18 mouse cellular contexts compared by ENCODE assay signal in the genomic region with DNA sequence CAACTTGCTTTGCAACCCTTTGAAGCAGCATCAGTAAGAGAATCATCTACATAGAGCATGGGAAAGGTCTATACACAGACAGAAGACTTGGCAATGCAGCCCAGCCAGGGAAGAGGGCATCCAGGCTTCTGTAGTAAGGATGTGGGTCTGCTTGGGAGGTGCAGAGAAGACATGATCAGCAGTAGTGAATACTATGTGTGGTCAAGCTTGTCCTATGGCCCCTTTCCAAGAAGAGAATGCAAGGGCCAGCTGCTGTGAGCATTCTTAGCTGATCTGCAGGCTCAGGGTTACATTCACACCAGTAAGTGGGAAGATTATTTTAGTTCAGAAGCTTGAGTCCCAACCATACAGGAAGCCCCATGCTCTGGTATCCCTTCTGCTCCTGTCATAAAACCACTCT.
DNase-seq lines count a peak whose midpoint lies in the region; ATAC-seq and TF ChIP-seq lines count a peak whose summit lies in the region.
"Had no signal": no experiment of that assay in that cellular context is flagged by ENCODE, and none has a peak within 500 bp of the region (broad histone marks: within the 10 kb centered on the region; RNA-seq: fewer than 3 reads in every experiment).

No protein-coding gene starts in this region.

- intact Hi-C loops in left cerebral cortex, postnatal 36 days (cut with DNase I): no loop called here

- no peak for DNase-seq in kidney, adult 18-20 months
- no peak for DNase-seq in lung, postnatal 14 days
- DNase-seq in urinary bladder, postnatal 14 days (ENCODE audit: low spot score): no peak
- DNase-seq in left cerebral cortex, postnatal 36 days (ENCODE audit: low spot score in 2 of 2): no peak
- DNase-seq: adrenal gland, adult 2 months; cerebellum, adult 9-11 months; gastrocnemius, postnatal 14 days; kidney, adult 11 months; liver, embryonic 13.5 days; lung, postnatal 36 days; right cerebral cortex, postnatal 25 days; thymus, postnatal 36 days had no signal

- no peaks in the 10 kb centered on the region for H3K9me3 ChIP-seq in kidney, embryonic 15.5 days (replicated peaks)
- H3K9me3 ChIP-seq in lung, embryonic 16.5 days (ENCODE audit: control insufficient read depth, low read length): no peaks in the 10 kb centered on the region
- H3K9me3 ChIP-seq: hindbrain, embryonic 12.5 days; limb, embryonic 12.5 days; liver, embryonic 13.5 days; neural tube, embryonic 13.5 days had no signal

- H3K4me2 ChIP-seq in kidney, embryonic 15.5 days: no peak overlapping the region
- no peak overlapping the region for H3K4me2 ChIP-seq in lung, embryonic 16.5 days (ENCODE audit: low read depth, low read length)
- H3K4me2 ChIP-seq: hindbrain, embryonic 12.5 days; limb, embryonic 12.5 days; liver, embryonic 13.5 days; neural tube, embryonic 13.5 days had no signal

- H3K36me3 ChIP-seq in kidney, embryonic 15.5 days: no peaks in the 10 kb centered on the region
- no peaks in the 10 kb centered on the region for H3K36me3 ChIP-seq in lung, embryonic 16.5 days (ENCODE audit: control insufficient read depth, insufficient read depth, low read length)
- H3K36me3 ChIP-seq: hindbrain, embryonic 12.5 days; limb, embryonic 12.5 days; liver, embryonic 13.5 days; neural tube, embryonic 13.5 days had no signal

- no peak for TF ChIP-seq CTCF in embryonic fibroblast, embryonic 13.5 days (IDR thresholded peaks at IDR 0.05; ENCODE audit: borderline replicate concordance, insufficient read depth, low read length)

- no peak for ATAC-seq in kidney, embryonic 15.5 days (replicated peaks; ENCODE audit: low FRiP score)
- ATAC-seq in lung, embryonic 16.5 days (ENCODE audit: low read depth): peak; percentile 52

- H3K4me1 ChIP-seq in kidney, embryonic 15.5 days: no peaks in the 10 kb centered on the region
- peaks cover 10% of the 10 kb centered on the region for H3K4me1 ChIP-seq in lung, embryonic 16.5 days (replicated peaks; ENCODE audit: control insufficient read depth, insufficient read depth, low read length)
- H3K4me1 ChIP-seq in embryonic fibroblast, embryonic 13.5 days (ENCODE audit: control insufficient read depth, insufficient read depth, low read length): peaks cover 3% of the 10 kb centered on the region
- H3K4me1 ChIP-seq: hindbrain, embryonic 12.5 days; liver, embryonic 13.5 days; neural tube, embryonic 13.5 days had no signal

- H3K27ac ChIP-seq in kidney, embryonic 15.5 days: peak overlapping the region; percentile 48; the same call in 1 of the 2 replicates
- H3K27ac ChIP-seq in lung, embryonic 16.5 days (ENCODE audit: low read length): no peak overlapping the region
- peak overlapping the region; percentile 80 for H3K27ac ChIP-seq in embryonic fibroblast, embryonic 13.5 days (ENCODE audit: insufficient read depth, low read length)
- H3K27ac ChIP-seq: hindbrain, embryonic 12.5 days; limb, embryonic 12.5 days; liver, embryonic 13.5 days; neural tube, embryonic 13.5 days had no signal

- no peaks in the 10 kb centered on the region for H3K27me3 ChIP-seq in kidney, embryonic 15.5 days
- no peaks in the 10 kb centered on the region for H3K27me3 ChIP-seq in lung, embryonic 16.5 days (ENCODE audit: control insufficient read depth, insufficient read depth, low read depth, low read length)
- H3K27me3 ChIP-seq: hindbrain, embryonic 12.5 days; limb, embryonic 12.5 days; liver, embryonic 13.5 days; neural tube, embryonic 13.5 days had no signal

- no peak overlapping the region for H3K9ac ChIP-seq in kidney, embryonic 15.5 days
- H3K9ac ChIP-seq in lung, embryonic 16.5 days (ENCODE audit: low read length): no peak overlapping the region
- H3K9ac ChIP-seq: hindbrain, embryonic 12.5 days; limb, embryonic 12.5 days; liver, embryonic 13.5 days; neural tube, embryonic 13.5 days had no signal

- H3K4me3 ChIP-seq in kidney, embryonic 15.5 days (replicated peaks): no peak overlapping the region
- no peak overlapping the region for H3K4me3 ChIP-seq in lung, embryonic 16.5 days (ENCODE audit: low read length)
- no peak overlapping the region for H3K4me3 ChIP-seq in embryonic fibroblast, embryonic 13.5 days (ENCODE audit: insufficient read depth, low read length)
- H3K4me3 ChIP-seq: hindbrain, embryonic 12.5 days; limb, embryonic 12.5 days; liver, embryonic 13.5 days; neural tube, embryonic 13.5 days had no signal

- no peak for TF ChIP-seq POLR2A in embryonic fibroblast, embryonic 13.5 days (IDR thresholded peaks at IDR 0.05; ENCODE audit: low read depth, low read length)
